Mouse (Mus musculus) ovary, postnatal 14 days (tissue): ENCODE measurements around the gene Rhpn2.
A peak's percentile ranks its signal among the peaks of the same experiment; 100 is the strongest.
"Not testable (repeated sequence)": the region's sequence is repeated elsewhere in the genome, so short reads cannot be mapped to it uniquely, and the experiment has no call there.

Source experiments
- DNase-seq: peaks from one replicate; pipeline ENCODE4 v3.0.0; 2022; ENCODE audit warnings: low spot score

The Rhpn2 gene

DNA sequence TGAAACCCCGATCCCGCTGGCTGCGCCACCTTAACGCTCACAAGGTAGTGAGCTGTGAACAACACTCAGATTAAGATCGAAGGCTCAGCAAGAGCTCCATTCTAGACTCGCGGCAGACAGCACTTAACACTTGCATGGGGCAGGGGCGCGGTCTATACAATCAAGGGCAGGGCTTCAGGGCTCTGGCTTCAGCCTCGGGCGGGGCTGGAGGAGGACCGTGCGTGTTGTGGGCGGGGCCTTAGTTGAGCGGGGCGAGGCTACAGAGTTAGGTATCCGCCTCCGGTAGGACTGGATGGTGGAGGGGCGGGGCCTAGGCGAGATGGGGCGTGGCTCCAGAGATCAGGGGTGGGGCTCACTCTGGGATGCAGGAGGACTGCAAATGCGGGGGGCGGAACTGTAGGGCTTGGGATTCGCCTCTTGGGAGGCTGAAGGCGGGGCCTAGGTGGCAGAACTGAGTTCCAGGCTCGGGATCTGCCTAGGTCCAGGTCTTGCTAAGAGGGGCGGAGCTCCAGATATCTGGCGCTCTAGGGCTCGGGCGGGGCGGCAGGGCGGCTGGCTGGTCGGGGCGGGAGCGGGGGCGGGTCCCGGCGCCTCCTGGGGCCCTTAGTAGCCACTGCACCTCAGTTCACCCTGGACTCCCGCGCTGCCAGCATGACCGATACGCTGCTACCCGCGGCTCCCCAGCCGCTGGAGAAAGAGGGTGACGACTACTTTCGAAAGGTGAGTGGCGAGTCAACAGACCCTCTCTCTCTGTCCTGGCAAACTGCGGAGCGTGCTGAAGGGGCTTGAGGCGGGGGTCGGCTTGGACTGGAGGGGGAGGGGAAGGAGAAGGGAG is at the start of gene Rhpn2:
Gene Rhpn2, plus strand, starts transcription at position 479 of the 835 bp plus-strand sequence.
- peak; percentile 100 for DNase-seq

DNA sequence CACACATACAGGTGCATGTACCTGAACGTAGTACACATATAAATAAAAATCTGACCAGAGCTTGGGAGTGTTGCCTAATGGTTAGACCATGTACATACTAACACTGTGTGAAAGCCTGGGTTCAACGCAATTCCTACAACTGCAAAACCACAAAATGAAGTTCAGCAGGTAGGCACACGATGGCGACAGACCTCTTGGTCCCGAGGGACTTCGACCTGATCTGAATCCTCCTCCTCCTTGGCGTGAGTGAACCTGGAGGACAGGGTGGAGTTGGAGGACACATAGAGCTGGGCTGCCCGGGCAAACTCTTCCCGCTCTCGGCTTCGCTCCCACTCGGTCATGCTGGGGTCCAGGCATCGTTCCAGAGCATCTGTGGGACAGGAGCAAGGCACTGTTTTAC is 40.5 kb upstream of the Rhpn2 start:
- no peak for DNase-seq

DNA sequence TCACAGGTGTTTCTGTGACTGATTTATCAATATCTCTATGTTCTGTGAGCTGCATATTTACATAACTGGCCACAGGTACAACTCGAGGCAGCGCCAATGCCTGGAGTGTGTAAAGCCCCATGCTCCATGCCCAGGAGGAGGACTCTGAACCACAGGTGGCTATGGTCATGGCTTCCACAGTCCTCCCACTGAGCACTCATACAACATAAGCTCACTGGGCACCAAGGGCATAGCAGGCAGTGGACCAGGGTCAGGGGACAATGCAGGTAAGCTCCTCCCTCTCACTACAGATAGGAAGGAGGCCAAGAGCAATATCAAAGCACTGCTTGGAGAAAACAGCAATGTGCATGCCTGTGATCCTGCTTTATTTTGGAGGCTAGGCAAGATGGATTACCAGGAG is 38.3 kb upstream of the Rhpn2 start:
- no peak for DNase-seq

DNA sequence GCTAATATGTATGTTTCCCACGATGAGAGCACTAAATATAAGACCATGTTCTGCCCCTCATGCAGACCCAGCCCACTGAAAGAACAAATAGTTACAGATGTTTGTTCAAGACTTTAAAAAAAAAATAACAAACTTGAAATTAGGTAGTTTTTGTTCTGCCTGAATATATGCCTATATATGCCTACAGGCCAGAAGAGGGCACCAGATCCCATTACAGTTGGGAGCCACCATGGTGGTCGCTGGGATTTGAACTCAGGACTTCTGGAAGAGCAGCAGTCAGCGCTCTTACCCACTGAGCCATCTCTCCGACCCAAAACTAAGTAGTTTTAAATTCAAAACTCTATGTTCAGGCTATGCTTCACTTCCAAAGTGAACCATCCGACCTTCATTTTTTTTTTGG is 36.1 kb upstream of the Rhpn2 start:
- no peak for DNase-seq

DNA sequence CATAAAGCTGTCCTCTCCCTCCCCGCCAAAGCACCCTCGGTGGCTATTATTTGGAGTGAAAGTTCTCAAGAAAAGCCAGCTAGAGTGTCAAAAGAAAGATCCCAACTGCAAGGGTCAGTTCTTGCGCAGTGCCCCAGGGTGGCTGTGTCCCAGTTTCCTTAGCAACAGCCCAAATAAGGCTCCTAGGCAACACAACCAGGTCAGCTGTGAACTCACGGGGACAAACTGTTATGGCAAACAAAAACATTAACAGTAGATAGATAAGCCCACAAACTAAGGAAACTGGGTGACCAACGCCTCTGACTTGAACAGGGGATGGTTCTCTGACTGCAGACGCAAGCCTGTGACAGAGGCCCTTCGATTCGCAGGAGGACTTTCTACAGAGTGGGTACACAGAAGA is 34.3 kb upstream of the Rhpn2 start:
- no peak for DNase-seq

DNA sequence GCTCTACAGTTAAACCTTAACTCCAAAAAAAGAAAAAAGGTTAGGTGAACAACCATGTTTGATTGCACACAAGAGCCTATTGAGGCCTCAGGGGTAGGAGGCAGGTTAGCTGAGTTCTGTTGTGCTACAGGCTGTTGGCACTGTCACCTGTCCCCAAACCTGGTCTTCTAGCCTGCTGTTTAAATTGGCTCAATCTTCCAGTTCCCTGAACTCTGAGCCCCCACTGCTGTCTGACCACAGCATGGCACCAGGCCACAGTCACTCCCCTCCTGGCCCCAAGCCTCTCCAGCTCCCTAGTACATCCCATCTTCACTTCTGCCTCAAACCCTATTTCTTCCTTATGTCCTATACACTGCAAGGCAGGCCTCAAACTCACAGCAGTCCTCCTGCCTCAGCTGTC is 33.2 kb upstream of the Rhpn2 start:
- no peak for DNase-seq

DNA sequence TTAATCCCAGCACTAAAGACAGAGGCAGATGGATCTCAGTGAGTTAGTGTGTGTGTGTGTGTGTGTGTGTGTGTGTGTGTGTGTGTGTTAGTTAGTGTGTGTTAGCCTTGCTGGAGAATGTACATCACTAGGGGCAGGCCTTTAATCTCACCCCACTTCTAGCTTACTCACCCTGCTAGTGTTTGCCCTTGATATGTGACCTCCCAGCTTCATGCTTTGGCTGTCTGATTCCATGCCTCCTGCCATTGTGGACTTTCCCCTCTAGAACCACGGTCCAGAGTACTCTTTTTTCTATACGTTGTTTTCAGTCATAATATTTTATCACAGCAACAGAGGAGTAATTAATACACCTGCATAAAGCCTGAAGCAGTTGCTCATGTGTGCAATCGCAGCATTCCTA is 22.8 kb upstream of the Rhpn2 start:
- DNase-seq: no peak

DNA sequence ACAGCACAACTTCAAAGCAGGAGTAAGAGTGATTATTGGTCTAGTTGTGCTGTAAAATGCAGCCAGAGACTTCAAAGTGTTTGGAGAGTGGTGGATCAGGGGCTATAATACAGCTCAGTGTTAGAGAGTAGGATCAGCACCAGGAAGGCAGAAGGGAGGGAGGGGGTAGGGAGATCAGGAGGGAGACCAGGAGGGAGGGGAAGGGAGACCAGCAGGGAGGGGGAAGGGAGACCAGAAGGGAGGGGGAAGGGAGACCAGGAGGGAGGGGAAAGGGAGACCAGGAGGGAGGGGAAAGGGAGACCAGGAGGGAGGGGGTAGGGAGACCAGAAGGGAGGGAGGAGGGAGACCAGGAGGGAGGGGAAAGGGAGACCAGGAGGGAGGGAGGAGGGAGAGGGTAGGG is 19.8 kb upstream of the Rhpn2 start:
- no peak for DNase-seq

DNA sequence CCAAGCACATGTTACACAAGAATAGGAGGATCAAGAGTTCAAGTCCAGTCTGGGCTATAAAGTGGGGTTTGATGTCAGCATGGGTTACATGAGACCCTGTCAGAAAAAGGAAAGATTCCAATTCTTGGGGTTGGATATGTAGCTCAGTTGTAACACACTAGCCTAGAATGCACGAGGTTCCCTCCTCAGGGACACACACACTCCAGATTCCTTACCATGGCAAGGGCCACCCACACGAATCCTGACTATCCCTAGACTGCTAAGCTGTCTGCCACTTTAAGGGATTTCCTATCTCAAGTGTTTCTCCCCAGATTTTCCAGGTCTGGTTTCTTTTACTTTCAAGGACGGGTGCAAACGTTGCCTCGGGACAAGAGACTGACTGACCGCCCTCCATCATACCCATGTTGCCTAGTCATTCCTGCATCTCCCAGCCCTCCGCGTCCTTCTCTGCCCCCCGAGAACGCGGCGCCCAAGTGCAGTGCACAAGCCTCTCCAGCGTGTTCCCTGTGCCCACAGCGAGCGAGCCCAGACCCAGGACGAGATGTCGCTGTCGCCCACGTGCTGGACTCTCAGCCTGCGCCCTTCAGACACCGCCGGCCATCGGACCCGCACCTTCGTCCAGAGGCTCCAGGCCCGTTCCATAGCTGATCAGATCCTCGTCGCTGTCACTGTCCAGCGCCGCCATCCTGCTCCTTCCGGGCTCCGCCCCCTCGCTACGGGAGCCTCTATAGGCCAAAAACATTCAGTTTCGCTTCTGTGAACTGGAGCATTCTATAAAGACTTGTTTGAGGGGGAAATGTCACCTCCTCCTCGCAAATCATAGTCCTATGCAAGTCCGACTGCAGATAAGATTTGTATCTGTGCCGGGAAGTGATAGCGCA is 16.0 kb upstream of the Rhpn2 start, which contains the start of gene Gpatch1:
Gene Gpatch1, minus strand, starts transcription at position 712 of the 881 bp plus-strand sequence.
- peak; percentile 98 for DNase-seq

DNA sequence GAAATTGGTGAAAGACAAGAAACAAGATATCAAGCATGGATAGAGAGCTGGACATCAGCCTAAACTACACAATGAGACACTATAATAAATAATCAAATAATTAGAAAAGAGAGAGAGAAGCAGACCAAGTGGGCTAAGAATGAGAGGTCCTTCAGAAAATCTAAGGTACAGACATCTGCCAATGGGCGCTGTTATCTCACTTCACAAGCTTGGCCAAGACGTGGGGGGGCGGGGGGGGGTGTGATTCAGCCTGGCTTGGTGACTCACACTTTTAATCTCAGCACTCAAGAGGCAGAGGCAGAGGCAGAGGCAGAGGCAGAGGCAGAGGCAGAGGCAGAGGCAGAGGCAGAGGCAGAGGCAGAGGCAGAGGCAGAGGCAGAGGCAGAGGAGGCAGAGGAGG is 14.7 kb upstream of the Rhpn2 start:
- not testable (repeated sequence) for DNase-seq

DNA sequence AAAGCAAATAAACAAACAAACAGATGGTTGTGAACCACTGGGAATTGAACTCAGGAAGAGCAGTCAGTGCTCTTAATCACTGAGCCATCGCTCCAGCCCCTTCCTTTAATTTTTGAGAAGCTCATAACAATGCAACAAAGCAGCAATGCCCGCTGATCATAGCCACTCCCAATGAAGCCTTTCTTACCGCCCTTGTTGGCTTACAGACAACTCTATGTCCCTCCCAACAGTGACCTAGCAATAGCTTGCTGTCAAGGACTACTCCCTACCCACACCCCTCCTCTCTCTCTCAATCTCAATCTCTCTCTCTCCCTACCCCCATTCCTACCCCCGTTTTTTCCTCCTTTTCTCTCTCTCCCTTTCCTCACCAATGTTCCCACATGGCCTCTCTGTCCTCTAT is 14.2 kb upstream of the Rhpn2 start:
- no peak for DNase-seq

DNA sequence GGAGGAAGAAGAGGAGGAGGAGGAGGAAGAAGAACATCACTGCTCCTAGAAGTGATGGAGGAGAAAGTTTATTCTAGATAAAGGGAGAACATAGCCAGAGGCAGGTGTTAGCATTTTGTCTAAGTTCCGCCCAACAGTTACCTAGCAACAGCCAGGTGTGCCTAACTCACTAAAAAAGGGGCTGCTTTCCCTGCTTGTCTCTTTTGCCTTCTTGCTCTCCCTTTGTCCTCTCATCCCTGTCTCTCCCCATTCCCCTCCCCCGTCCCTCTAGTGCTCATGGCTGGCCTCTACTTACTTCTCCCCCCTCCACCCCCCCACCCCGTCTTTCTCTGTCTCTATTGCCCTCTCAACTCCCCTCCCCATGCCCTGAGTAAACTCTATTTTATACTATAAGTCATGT is 11.8 kb upstream of the Rhpn2 start:
- no peak for DNase-seq

DNA sequence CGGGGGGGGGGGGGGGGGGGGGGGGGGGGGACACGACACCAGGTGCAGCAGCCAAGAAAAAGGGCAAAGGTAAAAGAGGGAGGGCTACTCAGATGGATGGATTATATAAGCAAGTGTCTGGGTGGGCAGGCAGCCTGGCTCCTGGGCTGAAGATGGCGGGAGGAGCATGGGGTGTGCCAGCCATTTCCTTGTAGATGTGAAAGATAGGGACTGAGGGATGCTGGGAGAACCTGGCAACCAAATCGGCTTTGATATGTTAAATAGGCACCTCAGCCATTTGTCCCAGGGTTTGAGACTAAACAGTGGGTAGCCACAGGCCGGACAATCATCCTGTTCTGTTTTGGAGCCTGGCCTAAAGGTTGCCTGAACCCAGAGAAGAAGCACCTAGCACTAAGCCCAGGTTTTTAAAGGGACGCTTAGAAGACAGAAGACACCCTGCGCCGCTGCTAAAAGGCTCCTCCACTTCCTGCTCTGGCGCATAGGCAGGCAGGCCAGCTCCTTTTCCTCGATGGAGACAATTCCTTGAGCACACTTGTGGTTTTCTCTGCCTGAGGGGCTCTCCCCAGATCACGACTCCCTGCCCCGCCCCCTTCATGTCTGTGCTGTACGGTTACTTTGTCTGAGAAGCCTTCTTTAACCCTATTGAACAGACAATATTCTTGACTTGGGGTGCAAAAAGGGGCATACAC is 11.1 kb upstream of the Rhpn2 start:
- no peak for DNase-seq

DNA sequence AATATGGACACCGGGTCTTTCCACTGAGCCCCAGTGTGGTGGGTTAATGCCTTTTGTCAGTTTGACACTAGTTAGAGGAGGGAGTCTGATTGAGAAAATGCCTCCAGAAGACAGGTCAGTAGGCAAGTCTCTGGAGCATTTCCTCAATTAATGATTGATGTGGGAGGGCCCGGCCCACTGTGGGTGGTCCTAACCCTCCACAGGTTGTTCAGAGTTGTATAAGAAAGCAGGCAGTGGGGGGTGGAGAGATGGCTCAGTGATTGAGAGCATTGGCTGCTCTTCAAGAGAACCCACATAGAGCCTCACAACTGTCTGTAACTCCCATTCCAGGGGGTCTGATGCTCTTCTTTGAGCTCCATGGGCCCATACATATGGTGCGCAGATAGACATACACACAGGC is 2.4 kb upstream of the Rhpn2 start:
- no peak for DNase-seq

DNA sequence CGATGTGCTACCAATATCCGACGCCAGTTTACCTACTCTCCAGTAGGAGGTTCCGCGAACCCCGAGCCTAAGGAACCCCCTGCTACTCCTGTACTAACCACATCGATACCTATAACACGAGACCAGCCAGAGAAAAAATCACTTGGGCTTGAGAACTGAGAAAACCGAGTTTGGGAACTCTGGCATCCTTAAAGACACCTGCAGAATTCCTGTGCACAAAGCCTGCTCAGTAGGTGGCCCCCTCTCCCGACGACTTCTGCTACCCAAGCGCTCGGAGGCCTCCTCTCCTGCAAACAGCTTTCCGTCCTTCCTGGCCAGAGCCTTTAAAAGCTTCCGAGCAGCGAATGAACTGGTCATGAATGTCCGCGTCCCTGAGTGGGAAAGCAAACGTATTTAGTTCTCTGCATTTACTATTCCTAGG is 729 bp upstream of the Rhpn2 start:
- DNase-seq: peak; percentile 26

DNA sequence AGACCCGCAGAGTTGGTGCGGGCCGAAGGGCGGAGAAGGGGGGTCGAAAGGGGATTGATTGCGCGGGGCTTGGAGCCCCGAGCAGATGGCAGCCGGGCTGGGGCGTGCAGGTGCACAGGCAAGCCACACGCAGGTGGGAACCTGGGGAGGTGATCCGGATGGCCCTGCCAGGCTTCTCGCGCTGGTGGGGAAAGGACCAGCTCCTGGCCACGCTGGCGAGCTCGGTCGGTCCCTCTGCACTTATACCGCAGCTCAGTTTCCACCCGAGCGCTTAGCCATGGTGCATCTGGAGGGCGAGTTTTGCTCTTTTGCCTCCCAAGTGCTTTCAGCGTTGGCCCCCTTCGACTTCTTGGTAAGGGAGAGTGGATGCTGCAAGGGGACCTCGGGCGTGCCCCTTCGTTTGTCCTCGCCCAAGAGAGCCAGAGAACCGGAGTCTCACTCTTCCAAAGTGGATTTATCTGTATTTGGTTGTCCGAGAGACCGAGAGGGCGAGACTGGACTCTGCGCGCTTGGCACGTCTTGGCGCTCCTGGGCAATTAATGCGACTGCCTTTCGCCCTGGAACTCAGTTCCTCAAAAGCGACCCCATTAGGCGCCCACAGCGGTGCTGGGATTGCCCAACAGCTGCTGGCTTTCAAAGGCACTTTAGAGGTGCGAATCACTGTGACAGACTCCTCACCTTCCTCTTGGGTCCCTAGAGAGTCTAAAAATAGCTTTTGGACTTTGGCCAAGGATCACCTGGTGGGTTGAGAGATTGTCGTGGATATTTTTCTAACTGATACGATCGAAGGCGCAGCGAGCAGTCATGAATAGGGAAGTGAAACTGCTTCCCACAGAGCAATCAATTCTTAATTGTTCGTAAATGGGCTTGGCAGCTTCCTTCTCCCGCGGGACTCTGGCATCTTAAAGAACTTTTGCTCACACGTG is 820 bp downstream of the Rhpn2 start:
- DNase-seq: peak; percentile 29

DNA sequence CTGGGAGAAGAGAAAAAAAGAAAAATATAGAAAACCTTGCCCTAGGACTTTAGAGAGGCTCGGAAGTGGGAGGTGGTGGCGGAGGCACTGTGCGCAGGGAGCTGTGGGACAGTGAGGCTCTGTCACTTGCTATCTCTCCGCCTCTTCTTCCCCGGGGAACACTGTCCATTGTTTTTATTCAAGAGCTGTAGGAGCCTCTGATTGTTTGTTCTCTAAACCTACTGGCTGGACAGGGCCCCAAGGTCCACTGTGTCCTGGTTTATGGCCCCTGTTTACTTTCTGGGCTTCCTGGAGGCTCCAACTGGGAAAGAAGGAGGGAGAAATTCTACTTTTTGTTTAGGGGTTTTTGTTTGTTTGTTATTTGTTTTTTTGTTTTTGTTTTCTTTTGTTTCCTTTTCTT is 6.2 kb downstream of the Rhpn2 start:
- no peak for DNase-seq

DNA sequence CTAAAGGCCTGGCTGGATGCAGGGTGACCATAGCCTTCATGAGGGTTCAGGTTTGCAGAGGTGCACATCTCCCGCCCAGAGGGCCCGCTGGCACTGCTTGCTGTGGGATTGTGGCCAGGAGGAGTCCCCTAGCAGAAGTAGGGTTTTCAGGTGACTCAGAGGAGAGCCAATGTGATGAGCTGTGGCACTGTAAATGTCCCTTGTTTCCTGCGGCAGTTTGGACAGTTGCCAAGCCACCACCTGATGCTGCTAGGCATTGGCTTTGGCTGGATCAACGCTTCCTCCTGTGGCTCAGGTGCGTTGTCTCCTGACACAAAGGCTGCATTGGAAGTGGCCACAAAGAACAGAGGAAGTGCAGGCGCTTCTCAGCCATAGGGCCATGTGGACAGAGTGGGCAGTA is 7.3 kb downstream of the Rhpn2 start:
- no peak for DNase-seq

DNA sequence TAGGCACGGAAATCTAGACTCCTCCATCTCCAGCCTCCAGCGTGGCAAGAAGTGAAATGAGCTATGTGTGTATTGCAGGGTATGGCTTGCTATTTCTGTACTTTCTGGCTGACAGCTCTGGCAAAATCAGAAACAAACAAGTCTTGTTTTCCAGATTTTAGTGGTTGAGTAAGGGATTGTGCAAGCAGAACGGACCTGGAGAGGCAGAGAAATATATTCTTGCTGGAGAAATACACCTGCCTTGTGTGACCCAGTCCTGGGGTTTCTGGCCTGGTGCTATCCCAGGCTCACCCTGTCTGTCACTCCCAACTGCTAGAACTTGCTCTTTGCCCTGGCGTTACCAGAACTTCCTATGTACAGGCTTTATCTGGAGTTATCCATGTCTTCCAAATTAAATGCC is 8.5 kb downstream of the Rhpn2 start:
- DNase-seq: no peak

DNA sequence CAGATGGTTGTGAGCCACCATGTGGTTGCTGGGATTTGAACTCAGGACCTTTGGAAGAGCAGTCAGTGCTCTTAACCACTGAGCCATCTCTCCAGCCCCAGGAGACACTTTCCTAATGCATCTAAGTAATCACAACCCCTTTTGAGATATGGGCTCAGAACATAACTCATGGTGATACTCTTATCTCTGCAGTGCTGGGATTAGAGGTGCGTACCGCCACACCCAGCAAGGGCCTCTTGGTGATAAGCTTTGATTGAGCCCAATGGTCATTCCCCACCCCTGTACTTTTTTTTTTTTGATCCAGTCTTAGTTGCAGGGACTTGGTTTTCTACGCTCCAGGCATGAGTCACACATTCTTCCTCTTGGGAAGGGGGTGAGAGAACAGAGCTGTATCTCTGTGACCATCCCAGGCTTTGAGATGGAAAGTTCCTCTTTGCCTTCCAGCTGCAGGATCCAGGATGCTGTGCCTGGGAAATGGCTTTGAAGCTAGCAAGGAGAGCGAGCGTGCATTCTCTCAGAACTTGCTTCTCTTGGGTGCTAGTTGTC is 10.9 kb downstream of the Rhpn2 start:
- DNase-seq: no peak
